Mouse (Mus musculus): ENCODE measurements around the gene Map4k5. TPM values are rescaled to one million over a fixed set of nuclear protein-coding genes. Genes with fewer than 3 reads are reported as not detected.

Map4k5 gene
- polyA plus RNA-seq, 1 experiment from 2014 or later: 28.7 TPM

GRCm38 (mm10) chr12:69855641-69856300 is 37.2 kb downstream of the Map4k5 start:
- Histone ChIP-seq H3K27me3 (replicated peaks) (no peaks in the 10 kb centered on the region), H3K9ac (no peak overlapping the region), H3K4me3 (replicated peaks) (no peak overlapping the region), H3K9me3 (no peaks in the 10 kb centered on the region), H3K4me2 (no peak overlapping the region), H3K4me1 (no peaks in the 10 kb centered on the region), H3K36me3 (0 out of 2 replicates have a peak, but pooled peaks cover 5% of the 10 kb centered on the region), H3K27ac (no peak overlapping the region)
- 94% methylated on average over 12 of the region's 12 CpGs for WGBS
- no peak for ATAC-seq (ENCODE audit: insufficient read depth, low FRiP score, low read depth)

- Histone ChIP-seq H3K4me2 (no peak overlapping the region), H3K27ac (no peak overlapping the region), H3K9ac (no peak overlapping the region), H3K9me3 (no peaks in the 10 kb centered on the region), H3K4me1 (no peaks in the 10 kb centered on the region), H3K27me3 (replicated peaks) (no peaks in the 10 kb centered on the region), H3K36me3 (0 out of 2 replicates have a peak, but pooled peaks cover 5% of the 10 kb centered on the region), H3K4me3 (replicated peaks) (no peak overlapping the region)
- no peak for ATAC-seq (ENCODE audit: insufficient read depth, low FRiP score, low read depth)
- WGBS: 92% methylated on average over 2 of the region's 2 CpGs
Observed at GRCm38 (mm10) chr12:69853942-69854341, 39.1 kb downstream of the Map4k5 start.

- no peak overlapping the region for H3K9ac ChIP-seq
- H3K27me3 ChIP-seq (replicated peaks): no peaks in the 10 kb centered on the region
- H3K4me2 ChIP-seq: no peak overlapping the region
- 0 out of 2 replicates have a peak, but pooled peaks cover 5% of the 10 kb centered on the region for H3K36me3 ChIP-seq
- no peaks in the 10 kb centered on the region for H3K4me1 ChIP-seq
- no peak overlapping the region for H3K4me3 ChIP-seq (replicated peaks)
- no peak overlapping the region for H3K27ac ChIP-seq
- 81% methylated on average over 11 of the region's 11 CpGs for WGBS
- no peak for ATAC-seq (ENCODE audit: insufficient read depth, low FRiP score, low read depth)
- H3K9me3 ChIP-seq: no peaks in the 10 kb centered on the region
Observed at GRCm38 (mm10) chr12:69853387-69853786, 39.6 kb downstream of the Map4k5 start.

- H3K27ac ChIP-seq: no peak overlapping the region
- 90% methylated on average over 9 of the region's 9 CpGs for WGBS
- H3K9me3 ChIP-seq: no peaks in the 10 kb centered on the region
- H3K4me2 ChIP-seq: no peak overlapping the region
- ATAC-seq (ENCODE audit: insufficient read depth, low FRiP score, low read depth): no peak
- no peaks in the 10 kb centered on the region for H3K27me3 ChIP-seq (replicated peaks)
- no peaks in the 10 kb centered on the region for H3K4me1 ChIP-seq
- 0 out of 2 replicates have a peak, but pooled peaks cover 5% of the 10 kb centered on the region for H3K36me3 ChIP-seq
- no peak overlapping the region for H3K4me3 ChIP-seq (replicated peaks)
- no peak overlapping the region for H3K9ac ChIP-seq
Observed at GRCm38 (mm10) chr12:69852288-69852687, 40.7 kb downstream of the Map4k5 start.

- WGBS: 81% methylated on average over 12 of the region's 12 CpGs
- Histone ChIP-seq H3K36me3 (peaks cover 20% of the 10 kb centered on the region), H3K9me3 (no peaks in the 10 kb centered on the region), H3K27me3 (replicated peaks) (no peaks in the 10 kb centered on the region), H3K4me3 (replicated peaks) (no peak overlapping the region), H3K4me1 (no peaks in the 10 kb centered on the region), H3K4me2 (no peak overlapping the region), H3K9ac (no peak overlapping the region), H3K27ac (no peak overlapping the region)
- ATAC-seq (ENCODE audit: insufficient read depth, low FRiP score, low read depth): no peak
Observed at GRCm38 (mm10) chr12:69848083-69848878, 44.7 kb downstream of the Map4k5 start.

GRCm38 (mm10) chr12:69846499-69846898 is 46.5 kb downstream of the Map4k5 start:
- WGBS: 92% methylated on average over 9 of the region's 9 CpGs
- Histone ChIP-seq H3K4me3 (replicated peaks) (no peak overlapping the region), H3K9me3 (no peaks in the 10 kb centered on the region), H3K9ac (no peak overlapping the region), H3K27ac (no peak overlapping the region), H3K4me1 (no peaks in the 10 kb centered on the region), H3K4me2 (no peak overlapping the region), H3K27me3 (replicated peaks) (no peaks in the 10 kb centered on the region), H3K36me3 (peaks cover 15% of the 10 kb centered on the region)
- no peak for ATAC-seq (ENCODE audit: insufficient read depth, low FRiP score, low read depth)

GRCm38 (mm10) chr12:69845722-69846121 is 47.3 kb downstream of the Map4k5 start:
- WGBS: 87% methylated on average over 8 of the region's 9 CpGs

GRCm38 (mm10) chr12:69843531-69844445 is 49.2 kb downstream of the Map4k5 start:
- Histone ChIP-seq H3K4me3 (replicated peaks) (no peak overlapping the region), H3K4me1 (no peaks in the 10 kb centered on the region), H3K9ac (no peak overlapping the region), H3K9me3 (no peaks in the 10 kb centered on the region), H3K4me2 (no peak overlapping the region), H3K27ac (no peak overlapping the region), H3K36me3 (peaks cover 15% of the 10 kb centered on the region), H3K27me3 (replicated peaks) (no peaks in the 10 kb centered on the region)
- no peak for ATAC-seq (ENCODE audit: insufficient read depth, low FRiP score, low read depth)
- WGBS: 76% methylated on average over 19 of the region's 19 CpGs

More at GRCm38 (mm10) chr12:69845722-69846121, 47.3 kb downstream of the Map4k5 start:
- Histone ChIP-seq H3K4me2 (no peak overlapping the region), H3K27ac (no peak overlapping the region), H3K4me3 (replicated peaks) (no peak overlapping the region), H3K36me3 (peaks cover 15% of the 10 kb centered on the region), H3K9ac (no peak overlapping the region), H3K27me3 (replicated peaks) (no peaks in the 10 kb centered on the region), H3K9me3 (no peaks in the 10 kb centered on the region), H3K4me1 (no peaks in the 10 kb centered on the region)
- no peak for ATAC-seq (ENCODE audit: insufficient read depth, low FRiP score, low read depth)

GRCm38 (mm10) chr12:69838376-69838775 is 54.6 kb downstream of the Map4k5 start:
- Histone ChIP-seq H3K36me3 (peaks cover 11% of the 10 kb centered on the region), H3K9ac (no peak overlapping the region), H3K4me2 (no peak overlapping the region), H3K4me1 (no peaks in the 10 kb centered on the region), H3K27me3 (replicated peaks) (no peaks in the 10 kb centered on the region), H3K4me3 (replicated peaks) (no peak overlapping the region), H3K27ac (no peak overlapping the region), H3K9me3 (no peaks in the 10 kb centered on the region)
- WGBS: 66% methylated on average over 11 of the region's 11 CpGs
- ATAC-seq (ENCODE audit: insufficient read depth, low FRiP score, low read depth): no peak

- 87% methylated on average over 12 of the region's 12 CpGs for WGBS
- H3K36me3 ChIP-seq: peaks cover 21% of the 10 kb centered on the region
Observed at GRCm38 (mm10) chr12:69833982-69834604, 58.9 kb downstream of the Map4k5 start.

GRCm38 (mm10) chr12:69831239-69831910 is 61.6 kb downstream of the Map4k5 start:
- H3K27ac ChIP-seq: no peak overlapping the region
- no peak overlapping the region for H3K4me2 ChIP-seq
- H3K36me3 ChIP-seq: peaks cover 31% of the 10 kb centered on the region
- H3K9ac ChIP-seq: no peak overlapping the region
- H3K4me3 ChIP-seq (replicated peaks): no peak overlapping the region
- ATAC-seq (ENCODE audit: insufficient read depth, low FRiP score, low read depth): no peak
- no peaks in the 10 kb centered on the region for H3K4me1 ChIP-seq
- H3K27me3 ChIP-seq (replicated peaks): no peaks in the 10 kb centered on the region
- 86% methylated on average over 9 of the region's 9 CpGs for WGBS
- H3K9me3 ChIP-seq: no peaks in the 10 kb centered on the region

More at GRCm38 (mm10) chr12:69833982-69834604, 58.9 kb downstream of the Map4k5 start:
- Histone ChIP-seq H3K27ac (no peak overlapping the region), H3K9me3 (no peaks in the 10 kb centered on the region), H3K9ac (no peak overlapping the region), H3K4me1 (no peaks in the 10 kb centered on the region), H3K4me2 (no peak overlapping the region), H3K4me3 (replicated peaks) (no peak overlapping the region), H3K27me3 (replicated peaks) (no peaks in the 10 kb centered on the region)
- ATAC-seq (ENCODE audit: insufficient read depth, low FRiP score, low read depth): no peak
